Mouse (Mus musculus): ENCODE measurements around the gene Shank1.

DNA sequence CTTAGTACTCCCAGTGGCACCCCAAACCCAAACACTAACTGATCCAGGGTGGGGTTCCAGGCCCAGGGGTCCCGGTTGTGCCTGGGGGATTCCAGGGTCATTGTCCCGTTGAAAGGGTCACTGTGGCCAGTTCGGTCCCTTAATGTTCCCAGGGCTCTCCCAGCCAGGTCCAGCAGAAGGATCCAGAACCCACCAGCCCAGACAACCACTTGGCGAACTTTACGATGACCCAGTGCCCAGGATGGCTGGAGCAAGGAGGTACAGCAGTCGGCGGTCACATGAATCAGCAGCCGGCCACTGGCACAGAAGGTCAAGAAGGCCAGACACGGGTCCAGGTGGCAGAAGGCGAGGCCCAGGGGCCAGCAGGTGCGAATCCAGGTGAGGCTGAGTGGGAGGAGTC is 41.9 kb upstream of the Shank1 start:
- no peak for TF ChIP-seq CTCF (IDR thresholded peaks at IDR 0.05; ENCODE audit: low read depth)
- no peak for TF ChIP-seq EP300 (optimal IDR thresholded peaks at IDR 0.05)
